Mouse (Mus musculus): ENCODE data around the gene Gm10974. TPM values are rescaled to one million over a fixed set of nuclear protein-coding genes. Genes with fewer than 3 reads are reported as not detected.

Gm10974 gene
- polyA plus RNA-seq, 1 experiment: not detected

DNA sequence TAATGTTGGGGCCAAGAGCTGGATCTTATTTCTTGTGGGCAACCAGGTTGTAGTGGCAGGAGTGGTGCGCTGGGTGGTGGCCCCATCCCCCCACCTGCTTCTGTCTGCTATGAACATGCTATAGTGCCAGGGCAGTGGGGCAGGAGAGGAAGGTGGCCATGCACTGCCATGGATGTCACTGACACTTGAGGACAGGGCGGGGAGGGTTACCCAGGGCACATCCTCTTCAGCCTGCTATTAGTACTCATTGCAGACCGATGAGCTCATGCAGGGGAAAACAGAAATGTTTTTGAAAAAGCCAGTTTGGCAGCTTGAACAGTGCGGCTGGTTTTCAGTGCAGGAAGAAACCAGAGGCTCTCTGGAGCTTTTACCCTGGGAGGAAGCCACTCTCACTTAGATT, 51.1 kb downstream of the Gm10974 start:
- Histone ChIP-seq H3K36me3 (ENCODE audit: control insufficient read depth, insufficient read depth, low read length, poor library complexity, severe bottlenecking) (no peaks in the 10 kb centered on the region), H3K9me3 (replicated peaks; ENCODE audit: control insufficient read depth, insufficient read depth, low read length, poor library complexity, severe bottlenecking) (no peaks in the 10 kb centered on the region), H3K27me3 (ENCODE audit: control insufficient read depth, insufficient read depth, low read length, poor library complexity, severe bottlenecking) (no peaks in the 10 kb centered on the region), H3K4me1 (ENCODE audit: control insufficient read depth, insufficient read depth, low read length) (no peaks in the 10 kb centered on the region), H3K27ac (ENCODE audit: insufficient read depth, low read length) (no peak overlapping the region), H3K9ac (ENCODE audit: low read depth, poor library complexity, severe bottlenecking) (no peak overlapping the region), H3K4me3 (ENCODE audit: low read depth, low read length) (no peak overlapping the region)
- TF ChIP-seq POLR2A (IDR thresholded peaks at IDR 0.05; ENCODE audit: insufficient read depth, low read length) (no peak), CTCF (IDR thresholded peaks at IDR 0.05; ENCODE audit: low read depth, low read length) (no peak), EP300 (IDR thresholded peaks at IDR 0.05; ENCODE audit: insufficient read depth, low read depth, low read length) (no peak)

DNA sequence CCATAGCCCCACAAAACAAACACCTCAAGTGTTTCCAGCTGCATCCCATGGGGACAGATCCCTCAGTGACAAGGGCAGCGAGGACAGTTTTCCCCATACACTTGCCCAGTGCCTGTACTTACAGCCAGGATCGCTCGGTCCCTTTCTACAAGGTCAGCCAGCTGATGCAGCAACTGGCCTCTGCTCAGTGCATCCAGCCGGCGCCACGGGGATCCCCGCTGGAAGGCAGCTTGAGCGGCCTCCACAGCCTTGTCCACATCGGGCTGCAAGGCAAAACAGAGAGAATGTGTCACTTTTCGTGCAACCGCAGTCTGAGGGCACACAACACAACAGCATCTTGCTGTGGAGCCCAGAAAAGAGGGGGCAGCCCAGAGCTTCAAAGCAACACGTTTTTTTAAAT, 53.3 kb downstream of the Gm10974 start:
- TF ChIP-seq EP300 (IDR thresholded peaks at IDR 0.05; ENCODE audit: insufficient read depth, low read depth, low read length) (no peak), CTCF (IDR thresholded peaks at IDR 0.05; ENCODE audit: low read depth, low read length) (no peak), POLR2A (IDR thresholded peaks at IDR 0.05; ENCODE audit: insufficient read depth, low read length) (no peak)
- no peak overlapping the region for H3K9ac ChIP-seq (ENCODE audit: low read depth, poor library complexity, severe bottlenecking)
- no peaks in the 10 kb centered on the region for H3K27me3 ChIP-seq (ENCODE audit: control insufficient read depth, insufficient read depth, low read length, poor library complexity, severe bottlenecking)
- no peaks in the 10 kb centered on the region for H3K9me3 ChIP-seq (replicated peaks; ENCODE audit: control insufficient read depth, insufficient read depth, low read length, poor library complexity, severe bottlenecking)
- H3K36me3 ChIP-seq (ENCODE audit: control insufficient read depth, insufficient read depth, low read length, poor library complexity, severe bottlenecking): no peaks in the 10 kb centered on the region
- H3K27ac ChIP-seq (ENCODE audit: insufficient read depth, low read length): no peak overlapping the region
- no peak overlapping the region for H3K4me3 ChIP-seq (ENCODE audit: low read depth, low read length)
- no peaks in the 10 kb centered on the region for H3K4me1 ChIP-seq (ENCODE audit: control insufficient read depth, insufficient read depth, low read length)

DNA sequence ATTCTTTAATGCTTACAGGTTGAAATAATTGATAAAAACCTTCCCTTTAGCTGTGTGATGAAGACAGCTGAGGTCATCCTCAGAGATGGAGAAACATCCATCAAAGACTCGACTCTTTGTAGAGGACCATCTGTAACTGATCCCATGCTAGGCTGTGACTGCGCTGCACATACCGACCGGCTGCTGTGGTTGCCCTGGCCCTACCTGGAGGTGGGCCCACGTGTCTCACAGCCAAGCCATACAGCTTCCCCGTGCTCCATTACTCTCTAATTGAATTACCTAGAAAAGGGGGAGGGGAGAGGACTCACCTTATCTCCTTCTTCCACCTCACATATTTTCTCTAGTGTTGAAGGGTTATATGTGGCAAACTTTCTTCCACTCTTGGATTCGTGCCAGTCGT, 56.2 kb downstream of the Gm10974 start:
- Histone ChIP-seq H3K27me3 (ENCODE audit: control insufficient read depth, insufficient read depth, low read length, poor library complexity, severe bottlenecking) (0 out of 2 replicates have a peak, but pooled peaks cover 4% of the 10 kb centered on the region), H3K9ac (ENCODE audit: low read depth, poor library complexity, severe bottlenecking) (no peak overlapping the region), H3K27ac (ENCODE audit: insufficient read depth, low read length) (no peak overlapping the region), H3K4me1 (ENCODE audit: control insufficient read depth, insufficient read depth, low read length) (no peaks in the 10 kb centered on the region), H3K9me3 (replicated peaks; ENCODE audit: control insufficient read depth, insufficient read depth, low read length, poor library complexity, severe bottlenecking) (no peaks in the 10 kb centered on the region), H3K36me3 (ENCODE audit: control insufficient read depth, insufficient read depth, low read length, poor library complexity, severe bottlenecking) (no peaks in the 10 kb centered on the region), H3K4me3 (ENCODE audit: low read depth, low read length) (no peak overlapping the region)
- no peak for TF ChIP-seq POLR2A (IDR thresholded peaks at IDR 0.05; ENCODE audit: insufficient read depth, low read length)

DNA sequence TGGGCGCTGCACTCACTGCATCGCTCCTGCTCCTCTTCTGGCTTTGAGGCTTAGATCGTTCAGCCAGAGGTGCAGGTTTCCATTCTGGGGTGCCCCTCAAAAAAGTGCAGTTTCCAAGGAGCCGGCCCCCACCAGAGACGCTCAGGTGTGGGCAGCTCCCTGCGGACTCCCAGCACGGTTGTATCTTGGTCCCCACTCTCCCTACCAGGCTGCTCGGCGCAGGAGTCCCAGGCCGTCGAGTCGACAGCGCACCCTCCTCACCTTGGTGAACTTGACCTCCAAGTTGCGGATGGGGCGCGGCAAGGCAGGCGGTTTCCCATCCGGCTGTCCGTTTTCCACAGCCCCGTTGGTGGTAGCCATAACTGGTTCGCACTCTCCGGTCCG, 61.3 kb downstream of the Gm10974 start:
- no peak overlapping the region for H3K9ac ChIP-seq (ENCODE audit: low read depth, poor library complexity, severe bottlenecking)
- H3K36me3 ChIP-seq (ENCODE audit: control insufficient read depth, insufficient read depth, low read length, poor library complexity, severe bottlenecking): no peaks in the 10 kb centered on the region
- no peaks in the 10 kb centered on the region for H3K9me3 ChIP-seq (replicated peaks; ENCODE audit: control insufficient read depth, insufficient read depth, low read length, poor library complexity, severe bottlenecking)
- peak overlapping the region; percentile 64 for H3K4me3 ChIP-seq (ENCODE audit: low read depth, low read length)
- TF ChIP-seq POLR2A (IDR thresholded peaks at IDR 0.05; ENCODE audit: insufficient read depth, low read length): no peak
- TF ChIP-seq EP300 (IDR thresholded peaks at IDR 0.05; ENCODE audit: insufficient read depth, low read depth, low read length): no peak
- no peak for TF ChIP-seq CTCF (IDR thresholded peaks at IDR 0.05; ENCODE audit: low read depth, low read length)
- H3K4me1 ChIP-seq (ENCODE audit: control insufficient read depth, insufficient read depth, low read length): no peaks in the 10 kb centered on the region
- no peak overlapping the region for H3K27ac ChIP-seq (ENCODE audit: insufficient read depth, low read length)
- H3K27me3 ChIP-seq (ENCODE audit: control insufficient read depth, insufficient read depth, low read length, poor library complexity, severe bottlenecking): peaks cover 7% of the 10 kb centered on the region; the same call in 1 of the 2 replicates

DNA sequence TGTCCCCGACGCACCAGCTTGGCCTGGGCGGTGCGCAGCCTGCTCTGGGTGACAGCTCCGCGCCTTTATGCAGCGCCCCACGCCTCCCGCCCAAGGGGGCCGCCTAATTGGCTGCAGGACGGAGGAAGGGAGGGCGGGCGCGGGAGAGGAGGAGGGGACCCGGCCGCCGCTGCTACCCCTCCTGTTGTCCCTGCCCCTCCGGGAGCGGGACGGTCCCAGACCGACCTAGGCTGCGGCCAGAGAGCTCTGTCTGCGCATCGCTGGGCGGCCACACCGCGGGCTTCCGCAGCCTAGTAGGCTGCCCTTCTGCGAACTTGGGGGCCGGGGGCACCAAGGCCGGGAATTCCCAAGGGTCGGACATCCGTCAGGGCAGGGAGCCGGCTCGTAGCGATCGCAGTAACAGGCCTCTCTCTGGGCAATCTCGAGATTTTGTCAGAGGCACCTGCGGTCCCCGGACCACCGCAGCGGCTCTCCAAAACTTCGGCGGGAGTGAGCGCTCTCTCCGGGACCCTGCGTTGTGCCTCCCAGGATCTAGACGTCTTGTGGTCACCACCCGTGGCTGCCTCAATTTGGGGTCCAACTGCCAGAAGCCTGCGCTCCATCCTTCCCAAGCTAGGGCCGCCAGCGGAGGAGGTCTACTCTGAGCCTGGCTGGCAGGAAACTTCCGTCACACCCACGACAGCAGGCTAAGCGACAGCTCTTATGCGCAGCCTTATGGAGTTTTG, 61.9 kb downstream of the Gm10974 start, which contains the start of gene Aldh1a3:
Gene Aldh1a3, minus strand, starts transcription at position 81 of the 725 bp plus-strand sequence.
- Histone ChIP-seq H3K4me1 (ENCODE audit: control insufficient read depth, insufficient read depth, low read length) (no peaks in the 10 kb centered on the region), H3K36me3 (ENCODE audit: control insufficient read depth, insufficient read depth, low read length, poor library complexity, severe bottlenecking) (no peaks in the 10 kb centered on the region), H3K4me3 (ENCODE audit: low read depth, low read length) (peak within 1 kb of the TSS; percentile 64), H3K27me3 (ENCODE audit: control insufficient read depth, insufficient read depth, low read length, poor library complexity, severe bottlenecking) (peaks cover 7% of the 10 kb centered on the region; the same call in 1 of the 2 replicates), H3K27ac (ENCODE audit: insufficient read depth, low read length) (no peak within 1 kb of the TSS), H3K9me3 (replicated peaks; ENCODE audit: control insufficient read depth, insufficient read depth, low read length, poor library complexity, severe bottlenecking) (no peaks in the 10 kb centered on the region), H3K9ac (ENCODE audit: low read depth, poor library complexity, severe bottlenecking) (peak within 1 kb of the TSS; percentile 35)
- TF ChIP-seq EP300 (IDR thresholded peaks at IDR 0.05; ENCODE audit: insufficient read depth, low read depth, low read length): no peak
- no peak for TF ChIP-seq CTCF (IDR thresholded peaks at IDR 0.05; ENCODE audit: low read depth, low read length)
- TF ChIP-seq POLR2A (IDR thresholded peaks at IDR 0.05; ENCODE audit: insufficient read depth, low read length): no peak

DNA sequence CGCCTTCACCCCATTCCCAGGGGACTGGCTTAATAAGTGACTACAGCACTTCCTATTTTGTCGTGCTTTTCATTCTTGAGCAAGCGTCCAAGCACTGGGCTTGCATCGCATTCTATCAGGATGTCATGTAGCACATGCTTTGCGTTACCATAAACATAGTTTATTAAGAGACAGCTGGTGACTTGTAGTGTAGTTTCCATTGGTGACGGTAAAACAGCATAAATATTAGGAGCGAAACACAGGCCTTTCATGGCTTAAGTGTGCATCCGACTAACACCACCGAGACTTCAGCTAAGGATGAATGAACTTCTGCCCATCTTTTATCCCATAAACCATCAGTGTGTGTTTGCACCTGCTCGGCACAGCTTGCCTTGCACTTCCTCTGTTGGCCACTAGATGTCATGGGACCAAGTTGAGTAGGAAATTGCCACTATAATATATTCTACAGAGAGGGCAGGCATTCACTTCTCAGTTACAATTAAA, 68.8 kb downstream of the Gm10974 start:
- H3K36me3 ChIP-seq (ENCODE audit: control insufficient read depth, insufficient read depth, low read length, poor library complexity, severe bottlenecking): no peaks in the 10 kb centered on the region
- H3K9me3 ChIP-seq (replicated peaks; ENCODE audit: control insufficient read depth, insufficient read depth, low read length, poor library complexity, severe bottlenecking): no peaks in the 10 kb centered on the region
- no peak overlapping the region for H3K27ac ChIP-seq (ENCODE audit: insufficient read depth, low read length)
- H3K4me1 ChIP-seq (ENCODE audit: control insufficient read depth, insufficient read depth, low read length): no peaks in the 10 kb centered on the region
- no peak overlapping the region for H3K4me3 ChIP-seq (ENCODE audit: low read depth, low read length)
- TF ChIP-seq EP300 (IDR thresholded peaks at IDR 0.05; ENCODE audit: insufficient read depth, low read depth, low read length) (no peak), POLR2A (IDR thresholded peaks at IDR 0.05; ENCODE audit: insufficient read depth, low read length) (no peak), CTCF (IDR thresholded peaks at IDR 0.05; ENCODE audit: low read depth, low read length) (peak; percentile 72)
- no peak overlapping the region for H3K9ac ChIP-seq (ENCODE audit: low read depth, poor library complexity, severe bottlenecking)
- no peaks in the 10 kb centered on the region for H3K27me3 ChIP-seq (ENCODE audit: control insufficient read depth, insufficient read depth, low read length, poor library complexity, severe bottlenecking)

Other genes with a start within 250 kb of the Gm10974 start
- 6.4 and 9.2 TPM in 2 replicates for gene Lrrk1, start 22.4 kb downstream of the Gm10974 start, polyA plus RNA-seq (2011; ENCODE audit: insufficient read depth, insufficient read length, low read depth, missing spikeins)
- 1.6 and 2.0 TPM in 2 replicates for gene Aldh1a3, start 61.6 kb downstream of the Gm10974 start, polyA plus RNA-seq (2011; ENCODE audit: insufficient read depth, insufficient read length, low read depth, missing spikeins)